Mouse (Mus musculus) liver, adult 10 weeks (tissue): ENCODE results near the gene Celsr2. TPM values are rescaled to one million over a fixed set of nuclear protein-coding genes. Genes with fewer than 3 reads are reported as not detected.

ENCODE experiments used
- polyA plus RNA-seq: library from polyadenylated mRNA; stranded (reverse); fragments of 350-450 nt; fragmentation: Illumina TruSeq; extraction: RNeasy Lipid Tissue Mini Kit (QIAGEN cat#74804); gene quantifications from one replicate; pipeline ENCODE4 v1.2.3, GENCODE M21; 2014; ENCODE audit warnings: low read depth, low replicate concordance

The Celsr2 gene
- not detected for polyA plus RNA-seq

GRCm38 (mm10) chr3:108414857-108415830, at the start of gene Celsr2:
Gene Celsr2, minus strand, starts transcription at chr3:108415552.

GRCm38 (mm10) chr3:108444698-108445365, 29.5 kb upstream of the Celsr2 start, which contains the start of gene Sars:
Gene Sars, minus strand, starts transcription at chr3:108445209.

GRCm38 (mm10) chr3:108383485-108384354, 31.6 kb downstream of the Celsr2 start, which contains the start of gene Psrc1:
Gene Psrc1, plus strand, starts transcription at chr3:108383839.

GRCm38 (mm10) chr3:108364270-108364995, 50.9 kb downstream of the Celsr2 start, which contains the start of gene Mybphl:
Gene Mybphl, plus strand, starts transcription at chr3:108364911.

Other genes with a start within 250 kb of the Celsr2 start
- 2.5 TPM for gene Amigo1, start 229.2 kb downstream of the Celsr2 start, polyA plus RNA-seq
- 2.0 TPM for gene Cyb561d1, start 214.3 kb downstream of the Celsr2 start, polyA plus RNA-seq
- gene Atxn7l2, start 204.6 kb downstream of the Celsr2 start, polyA plus RNA-seq: not detected
- not detected for gene Sypl2, start 188.9 kb downstream of the Celsr2 start, polyA plus RNA-seq
- gene Psma5, start 158.6 kb downstream of the Celsr2 start, polyA plus RNA-seq: 96.0 TPM
- gene Sort1, start 131.5 kb downstream of the Celsr2 start, polyA plus RNA-seq: 5.6 TPM
- not detected for gene Mybphl, start 50.6 kb downstream of the Celsr2 start, polyA plus RNA-seq
- gene Psrc1, start 31.7 kb downstream of the Celsr2 start, polyA plus RNA-seq: not detected
- gene Sars, start 29.7 kb upstream of the Celsr2 start, polyA plus RNA-seq: 12.8 TPM
- gene 1700013F07Rik, start 118.6 kb upstream of the Celsr2 start, polyA plus RNA-seq: not detected
- gene 5330417C22Rik, start 121.0 kb upstream of the Celsr2 start, polyA plus RNA-seq: 0.42 TPM
- 43.0 TPM for gene Tmem167b, start 146.9 kb upstream of the Celsr2 start, polyA plus RNA-seq
- 42.8 TPM for gene Taf13, start 156.1 kb upstream of the Celsr2 start, polyA plus RNA-seq
- 4.4 TPM for gene Wdr47, start 175.7 kb upstream of the Celsr2 start, polyA plus RNA-seq
- gene Clcc1, start 238.4 kb upstream of the Celsr2 start, polyA plus RNA-seq: 52.2 TPM